Mouse (Mus musculus) C2C12 (cell line): Measurements from ENCODE around the gene Erc1. TPM values are rescaled to one million over a fixed set of nuclear protein-coding genes. Genes with fewer than 3 reads are reported as not detected.

Source experiments
- H3K27me3 ChIP-seq: one replicate; pipeline ENCODE4 v1.6.1; 2011; ENCODE audit not compliant: control insufficient read depth, insufficient read depth, insufficient read length
- H3K36me3 ChIP-seq: one replicate; pipeline ENCODE4 v1.6.1; 2011; ENCODE audit not compliant: control insufficient read depth, insufficient read depth
- H3K4me3 ChIP-seq: one replicate; pipeline ENCODE4 v1.5.1; 2011; ENCODE audit warnings: mild to moderate bottlenecking, control low read depth; ENCODE audit not compliant: poor library complexity, insufficient read depth, severe bottlenecking
- H3K79me2 ChIP-seq: one replicate; pipeline ENCODE4 v1.6.1; 2011; ENCODE audit not compliant: control insufficient read depth, insufficient read depth
- H3K79me3 ChIP-seq: one replicate; pipeline ENCODE4 v1.6.1; 2011; ENCODE audit warnings: low read depth, control low read depth
- H3ac ChIP-seq: one replicate; pipeline ENCODE3; 2011; ENCODE audit warnings: low read depth; ENCODE audit not compliant: control insufficient read depth, insufficient read length
- CEBPB ChIP-seq: IDR thresholded peaks from one replicate; pipeline ENCODE4 v1.6.1; 2011; ENCODE audit warnings: low read depth, mild to moderate bottlenecking, control low read depth, moderate library complexity
- CTCF ChIP-seq: IDR thresholded peaks from one replicate; pipeline ENCODE4 v1.5.1; 2011; ENCODE audit not compliant: control insufficient read depth, insufficient read depth, insufficient read length
- FOSL1 ChIP-seq: IDR thresholded peaks from one replicate; pipeline ENCODE4 v1.8.0; 2011; ENCODE audit warnings: mild to moderate bottlenecking, low read length; ENCODE audit not compliant: poor library complexity, insufficient read depth, severe bottlenecking
- MAX ChIP-seq: IDR thresholded peaks from one replicate; pipeline ENCODE4 v1.6.1; 2011; ENCODE audit warnings: mild to moderate bottlenecking, control low read depth
- MYOD1 ChIP-seq: IDR thresholded peaks from one replicate; pipeline ENCODE4 v1.6.1; 2011; ENCODE audit warnings: low read depth; ENCODE audit not compliant: control insufficient read depth, insufficient read length
- MYOG ChIP-seq: IDR thresholded peaks from one replicate; pipeline ENCODE4 v1.6.1; 2011; ENCODE audit not compliant: control insufficient read depth, insufficient read length; ENCODE audit errors: extremely low read depth
- USF1 ChIP-seq: IDR thresholded peaks from one replicate; pipeline ENCODE4 v1.6.1; 2011; ENCODE audit warnings: low read depth, mild to moderate bottlenecking, control low read depth, moderate library complexity
- polyA plus RNA-seq: library from polyadenylated mRNA; unstranded; fragments of >200 nt; fragmentation: generic; extraction: Trizol; gene quantifications from one replicate; pipeline ENCODE4 v1.2.1, GENCODE M21; 2012; ENCODE audit warnings: missing spikeins

Erc1 gene
- polyA plus RNA-seq, 1 experiment = 10.2 TPM

DNA sequence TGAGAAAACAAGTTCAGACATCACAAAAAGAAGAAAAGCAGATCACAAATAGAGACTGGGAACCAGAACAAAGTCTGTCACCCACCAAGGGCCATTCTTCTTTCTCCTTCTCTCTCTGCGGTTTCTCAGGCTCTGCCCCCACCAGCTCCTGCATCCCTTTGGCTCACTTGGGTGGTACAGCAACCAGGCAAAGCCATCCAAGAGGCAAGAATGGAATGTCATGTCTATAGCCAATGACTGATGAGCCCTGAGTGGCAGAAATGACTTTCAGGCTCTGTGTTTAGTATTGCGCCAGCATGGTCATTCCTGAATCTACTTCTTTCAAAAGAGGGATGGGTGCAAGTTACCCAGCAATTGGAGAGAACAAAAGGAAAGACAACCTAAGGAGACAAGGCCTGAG, 257.1 kb downstream of the Erc1 start:
- TF ChIP-seq CEBPB (no peak), FOSL1 (no peak), USF1 (no peak), MAX (no peak), CTCF (no peak), MYOD1 (no peak), MYOG (no peak)
- H3K36me3 ChIP-seq = peaks cover 6% of the 10 kb centered on the region
- H3K27me3 ChIP-seq = no peaks in the 10 kb centered on the region

GRCm38 (mm10) chr6:119587897-119588296, 260.1 kb downstream of the Erc1 start:
- H3K79me2 ChIP-seq = no peaks in the 10 kb centered on the region
- H3K27me3 ChIP-seq = no peaks in the 10 kb centered on the region
- peaks cover 6% of the 10 kb centered on the region for H3K36me3 ChIP-seq
- H3K79me3 ChIP-seq = no peaks in the 10 kb centered on the region
- TF ChIP-seq USF1 (no peak), MAX (no peak), FOSL1 (no peak), MYOD1 (no peak), CEBPB (no peak), MYOG (no peak), CTCF (no peak)
- H3K4me3 ChIP-seq = no peak overlapping the region
- H3ac ChIP-seq = no peak overlapping the region

More for the DNA sequence above, 257.1 kb downstream of the Erc1 start:
- no peaks in the 10 kb centered on the region for H3K79me3 ChIP-seq
- no peaks in the 10 kb centered on the region for H3K79me2 ChIP-seq
- no peak overlapping the region for H3ac ChIP-seq
- no peak overlapping the region for H3K4me3 ChIP-seq

- Histone ChIP-seq H3K79me3 (no peaks in the 10 kb centered on the region), H3K4me3 (no peak overlapping the region), H3K79me2 (no peaks in the 10 kb centered on the region), H3K27me3 (no peaks in the 10 kb centered on the region), H3ac (no peak overlapping the region), H3K36me3 (peaks cover 6% of the 10 kb centered on the region)
- TF ChIP-seq CEBPB = no peak
- no peak for TF ChIP-seq CTCF
- TF ChIP-seq MYOD1 = peak; percentile 67
- no peak for TF ChIP-seq MYOG
- no peak for TF ChIP-seq MAX
These were observed 260.5 kb downstream of the Erc1 start for GRCm38 (mm10) chr6:119587454-119587853.

- H3K4me3 ChIP-seq = no peak overlapping the region
- no peak overlapping the region for H3ac ChIP-seq
- H3K36me3 ChIP-seq = no peaks in the 10 kb centered on the region
- H3K79me2 ChIP-seq = no peaks in the 10 kb centered on the region
- H3K79me3 ChIP-seq = no peaks in the 10 kb centered on the region
- no peaks in the 10 kb centered on the region for H3K27me3 ChIP-seq
- TF ChIP-seq MYOD1 (no peak), MYOG (no peak), FOSL1 (no peak), CEBPB (no peak), CTCF (no peak), MAX (no peak), USF1 (no peak)
These were observed 262.2 kb downstream of the Erc1 start for GRCm38 (mm10) chr6:119585652-119586375.

GRCm38 (mm10) chr6:119584061-119584460, 263.9 kb downstream of the Erc1 start:
- H3K36me3 ChIP-seq = no peaks in the 10 kb centered on the region
- no peaks in the 10 kb centered on the region for H3K79me3 ChIP-seq
- no peaks in the 10 kb centered on the region for H3K79me2 ChIP-seq
- no peak overlapping the region for H3ac ChIP-seq
- no peaks in the 10 kb centered on the region for H3K27me3 ChIP-seq
- H3K4me3 ChIP-seq = no peak overlapping the region
- TF ChIP-seq CEBPB (no peak), MYOD1 (no peak), CTCF (no peak), MAX (no peak), USF1 (no peak)

DNA sequence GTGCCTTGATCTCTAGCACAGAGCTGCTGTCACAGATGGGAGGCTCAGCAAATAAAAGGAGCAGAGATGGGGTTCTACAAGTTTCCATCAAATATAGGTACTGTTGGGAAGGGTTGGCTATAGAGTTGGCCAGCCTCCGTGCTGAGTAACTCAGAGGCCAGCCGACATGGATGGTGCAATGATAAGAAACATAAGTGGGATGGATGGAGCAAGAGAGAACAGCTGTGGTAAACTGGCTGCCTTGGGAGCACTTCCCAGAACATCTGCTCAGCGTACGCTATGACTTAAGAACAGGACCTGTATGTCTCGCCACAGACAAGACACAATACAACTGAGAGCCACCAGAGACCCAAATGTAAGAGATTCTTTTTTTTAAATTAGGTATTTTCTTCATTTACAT, 264.8 kb downstream of the Erc1 start:
- Histone ChIP-seq H3K79me2 (no peaks in the 10 kb centered on the region), H3K27me3 (no peaks in the 10 kb centered on the region), H3ac (no peak overlapping the region), H3K36me3 (no peaks in the 10 kb centered on the region), H3K79me3 (no peaks in the 10 kb centered on the region), H3K4me3 (no peak overlapping the region)
- TF ChIP-seq CTCF (no peak), CEBPB (no peak), MAX (no peak), MYOD1 (no peak)
